Mouse (Mus musculus): Measurements from ENCODE around the gene Olfr463.
A peak's percentile ranks its signal among the peaks of the same experiment; 100 is the strongest.
"Not testable (repeated sequence)": the region's sequence is repeated elsewhere in the genome, so short reads cannot be mapped to it uniquely, and the experiment has no call there.

The Olfr463 gene

DNA sequence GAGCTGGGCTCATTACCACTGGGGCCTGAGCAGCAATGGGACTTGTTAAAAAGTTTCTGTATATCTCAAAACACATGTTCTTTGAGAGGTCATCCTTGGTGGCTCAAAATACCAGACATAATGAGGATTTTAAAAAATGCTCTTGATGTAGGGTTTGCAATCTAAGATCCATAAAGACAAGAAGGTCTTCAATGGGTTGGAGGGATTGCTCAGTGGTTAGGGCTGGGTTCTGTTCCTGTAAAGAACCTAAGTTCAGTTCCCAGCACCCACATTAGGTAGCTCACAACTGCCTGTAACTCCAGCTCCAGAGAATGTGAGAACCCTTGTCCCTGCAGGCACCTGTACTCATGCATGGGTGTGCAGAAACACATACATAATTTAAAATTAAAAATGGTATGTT, at the start of gene Olfr463:
Gene Olfr463, minus strand, starts transcription at position 101 of the 400 bp plus-strand sequence.
- no peak for DNase-seq (ENCODE audit: low spot score)

DNA sequence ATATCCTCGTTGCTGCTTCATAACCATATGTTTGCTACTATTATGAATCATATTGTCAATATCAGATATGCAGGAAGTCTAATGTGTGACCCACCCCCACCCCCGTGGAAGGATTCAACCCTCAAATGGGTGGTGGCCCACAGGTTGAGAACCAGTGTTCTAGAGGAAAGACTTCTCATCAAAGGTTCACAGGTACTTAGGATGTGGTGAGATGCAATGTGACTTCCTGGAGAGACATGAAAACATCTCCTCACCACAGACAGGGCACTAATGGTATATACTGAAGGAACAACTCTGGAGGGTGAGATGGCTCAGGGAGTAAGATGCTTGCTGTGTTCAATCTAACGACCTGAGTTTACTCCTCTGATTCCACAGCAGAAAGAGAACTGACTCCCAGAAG, 38.3 kb upstream of the Olfr463 start:
- DNase-seq (ENCODE audit: low spot score) = no peak

DNA sequence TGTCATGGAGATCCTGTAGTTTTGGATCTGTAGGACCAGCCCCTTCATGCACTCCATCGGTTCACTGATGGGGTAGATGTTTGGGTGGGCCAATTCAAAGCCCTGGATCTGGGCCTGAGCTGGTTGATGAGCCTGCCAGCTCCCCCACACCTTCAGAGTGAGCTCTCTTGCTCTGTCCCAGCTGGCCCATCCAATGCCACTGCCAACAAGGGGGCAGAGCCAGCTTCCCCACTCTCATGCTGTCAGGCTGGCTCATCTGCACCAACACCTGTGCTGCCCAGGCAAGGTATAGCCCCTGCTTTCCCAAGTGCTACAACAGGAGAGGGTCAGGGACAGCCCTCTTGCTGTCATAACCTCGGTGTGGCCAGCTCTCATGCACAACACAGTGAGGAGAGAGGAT, 36.5 kb upstream of the Olfr463 start:
- no peak for DNase-seq (ENCODE audit: low spot score)

DNA sequence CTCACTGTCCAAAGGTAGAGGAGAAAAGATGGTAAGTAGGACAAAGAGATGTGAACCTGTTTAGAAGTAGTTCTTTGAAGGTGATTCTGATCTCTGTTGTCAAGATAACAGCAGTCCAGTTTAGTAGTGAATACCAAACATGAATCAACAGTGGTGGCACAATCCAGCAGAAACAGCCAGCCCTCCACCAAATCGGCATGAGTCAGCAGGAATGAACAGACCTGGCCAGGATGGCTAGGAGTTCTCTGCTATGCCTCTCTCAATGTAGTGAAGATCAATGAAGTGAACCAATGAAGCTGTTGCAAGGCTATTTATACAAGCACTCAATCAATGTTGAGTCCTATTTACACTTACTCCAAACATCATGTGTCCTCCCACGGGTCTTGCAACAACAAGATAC, 33.2 kb upstream of the Olfr463 start:
- no peak for DNase-seq (ENCODE audit: low spot score)

DNA sequence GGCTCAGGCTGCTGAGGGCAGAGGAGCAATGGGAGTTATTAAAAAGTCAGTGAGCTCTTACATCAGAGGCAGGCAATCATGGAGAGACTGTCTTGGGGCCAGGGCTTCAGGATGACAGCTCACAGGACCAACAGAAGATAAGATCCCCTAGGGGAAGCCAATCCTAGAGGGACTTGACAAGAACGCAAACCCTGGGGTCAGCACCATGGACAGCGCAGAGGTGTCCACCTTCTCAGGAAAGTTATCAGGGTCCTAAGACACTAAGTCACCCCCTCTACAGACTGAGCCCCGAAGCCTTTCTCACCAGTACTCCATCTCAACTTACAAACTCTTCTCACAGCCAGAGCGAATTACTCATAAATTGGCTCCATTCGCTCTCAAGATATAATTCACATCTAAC, 23.8 kb upstream of the Olfr463 start, which contains the start of gene Olfr464:
Gene Olfr464, minus strand, starts transcription at position 2 of the 400 bp plus-strand sequence.
- no peak for DNase-seq (ENCODE audit: low spot score)

DNA sequence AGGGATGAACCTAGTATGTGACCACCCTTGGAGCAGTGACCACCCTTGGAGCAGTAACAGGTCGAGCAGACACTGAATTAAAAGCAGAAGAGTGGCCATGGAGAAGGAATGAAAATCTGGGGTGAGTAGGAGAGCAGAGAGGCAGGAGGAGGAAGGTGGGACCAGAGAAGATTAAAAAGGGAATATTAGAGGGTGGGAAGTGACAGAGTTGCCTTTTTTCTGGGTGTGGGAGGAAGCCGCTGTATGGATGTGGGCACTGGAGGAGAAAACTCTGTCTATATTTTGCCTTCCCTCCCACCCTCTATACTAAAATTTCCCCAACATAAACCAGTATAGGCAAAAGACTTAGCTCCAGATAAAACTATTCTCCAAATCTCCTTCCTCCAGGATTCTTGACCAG, 23.1 kb upstream of the Olfr463 start:
- DNase-seq (ENCODE audit: low spot score) = no peak

DNA sequence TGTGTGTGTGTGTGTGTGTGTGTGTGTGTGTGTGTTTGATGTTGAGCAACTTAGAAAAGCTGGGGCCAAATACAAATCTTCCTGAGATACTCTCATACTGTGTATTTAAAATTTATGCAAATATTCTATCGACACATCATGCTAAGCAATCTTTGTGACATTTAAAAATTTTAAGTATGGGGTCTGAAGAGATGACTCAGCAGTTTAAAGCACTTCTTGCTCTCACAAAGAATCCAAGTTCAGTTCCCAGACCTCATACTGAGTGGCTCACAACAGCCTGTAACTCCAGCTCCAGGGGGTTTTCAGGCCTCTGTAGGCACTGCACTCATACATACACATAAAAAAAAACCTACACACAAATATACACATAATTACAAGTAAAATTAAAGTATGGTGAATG, 18.8 kb upstream of the Olfr463 start:
- no peak for DNase-seq (ENCODE audit: low spot score)

DNA sequence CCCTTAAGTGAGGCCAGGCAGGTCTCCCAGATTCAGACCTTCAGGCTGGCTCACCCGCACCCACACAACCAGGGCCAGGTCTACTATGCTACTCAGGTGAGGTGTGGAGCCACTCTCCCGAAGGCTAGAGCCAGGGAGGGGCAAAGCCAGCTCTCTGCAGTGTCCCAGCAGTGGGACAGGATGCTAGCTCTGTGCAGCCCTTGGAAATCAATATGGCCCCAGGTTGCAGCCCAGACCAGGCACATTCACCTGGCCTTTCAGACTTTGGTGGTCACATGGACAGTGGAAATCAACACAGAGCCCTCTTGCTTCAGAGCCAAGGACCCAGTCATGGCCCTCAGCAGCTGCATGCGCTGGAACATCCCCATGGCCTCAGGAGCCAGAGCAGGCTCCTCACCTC, 7.1 kb upstream of the Olfr463 start:
- DNase-seq (ENCODE audit: low spot score) = no peak

DNA sequence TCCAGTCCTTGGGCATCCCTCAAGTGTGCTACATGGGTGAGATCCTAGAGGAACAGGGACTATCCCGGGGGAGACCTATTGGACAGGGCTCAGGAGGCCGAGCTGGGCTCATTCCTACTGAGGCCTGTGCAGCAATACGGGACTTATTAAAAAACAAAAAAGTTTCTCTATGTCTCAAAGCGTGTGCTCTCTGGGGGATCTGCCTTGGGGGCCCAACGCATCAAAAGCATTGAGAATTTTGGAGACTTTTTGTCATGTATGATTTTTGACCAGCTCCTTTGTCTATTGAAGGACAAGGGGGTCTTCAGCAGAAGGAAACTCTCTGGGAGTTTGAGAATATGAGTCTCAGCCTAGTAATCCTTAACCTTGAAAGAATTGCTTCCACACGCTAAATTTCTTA, 5.0 kb downstream of the Olfr463 start, which contains the start of gene Olfr462:
Gene Olfr462, minus strand, starts transcription at position 101 of the 400 bp plus-strand sequence.
- DNase-seq (ENCODE audit: low spot score) = no peak

DNA sequence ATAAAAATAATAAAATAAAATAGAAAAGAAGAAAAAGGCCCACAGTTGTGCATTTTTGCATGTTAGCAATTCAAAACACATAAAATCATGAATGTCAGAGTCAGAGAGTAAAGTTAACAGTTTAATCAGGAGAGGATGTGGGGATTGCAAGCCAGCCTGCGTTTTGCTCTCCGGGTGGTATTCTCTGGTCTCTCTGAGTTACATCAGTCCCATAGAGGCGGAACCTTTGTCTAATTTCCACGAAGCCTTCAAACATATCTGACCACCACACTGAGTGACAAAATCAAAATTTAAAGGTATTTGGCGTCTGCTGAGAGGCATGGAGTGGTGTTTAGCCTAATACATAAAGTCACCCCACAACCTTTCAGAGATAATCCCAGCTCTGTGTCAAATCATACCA, 12.3 kb downstream of the Olfr463 start:
- no peak for DNase-seq (ENCODE audit: low spot score)

DNA sequence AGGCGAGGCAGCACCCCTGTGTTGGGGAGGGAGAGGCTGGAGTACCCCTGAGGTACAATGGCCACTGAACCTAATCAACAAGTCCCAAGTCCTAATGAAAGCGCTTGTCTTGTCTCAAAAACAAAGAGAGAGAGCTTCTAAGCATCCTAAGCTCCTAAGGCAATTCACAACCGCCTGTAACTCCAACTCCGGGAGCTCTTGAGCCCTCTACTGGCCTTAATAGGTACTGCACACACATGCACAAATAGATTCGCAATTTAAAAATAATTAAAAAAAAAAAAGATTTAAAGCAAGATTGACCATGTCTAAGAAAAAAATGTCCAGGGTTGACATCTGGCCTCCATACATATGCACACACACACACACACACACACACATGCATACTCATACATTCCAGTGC, 13.7 kb downstream of the Olfr463 start:
- DNase-seq (ENCODE audit: low spot score) = no peak

DNA sequence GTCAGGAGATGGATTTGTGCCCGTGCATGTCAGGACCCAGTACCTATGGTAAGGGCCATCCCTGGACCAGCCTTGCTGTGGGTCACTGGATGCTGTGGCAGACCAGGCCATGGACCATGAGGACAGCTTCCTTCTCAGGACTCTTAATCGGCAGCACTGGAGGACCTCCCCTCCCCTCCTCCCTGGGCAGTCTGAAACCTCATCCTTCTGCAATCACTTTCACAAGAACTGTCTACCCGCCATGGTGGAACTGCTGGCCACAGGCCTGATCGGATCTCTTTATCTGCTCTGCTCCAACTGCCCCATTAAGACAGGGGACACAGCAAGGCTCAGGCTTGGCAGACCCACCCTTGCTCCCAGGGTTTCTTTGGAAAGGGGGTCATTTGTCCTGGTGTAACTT, 15.5 kb downstream of the Olfr463 start:
- DNase-seq (ENCODE audit: low spot score) = no peak

DNA sequence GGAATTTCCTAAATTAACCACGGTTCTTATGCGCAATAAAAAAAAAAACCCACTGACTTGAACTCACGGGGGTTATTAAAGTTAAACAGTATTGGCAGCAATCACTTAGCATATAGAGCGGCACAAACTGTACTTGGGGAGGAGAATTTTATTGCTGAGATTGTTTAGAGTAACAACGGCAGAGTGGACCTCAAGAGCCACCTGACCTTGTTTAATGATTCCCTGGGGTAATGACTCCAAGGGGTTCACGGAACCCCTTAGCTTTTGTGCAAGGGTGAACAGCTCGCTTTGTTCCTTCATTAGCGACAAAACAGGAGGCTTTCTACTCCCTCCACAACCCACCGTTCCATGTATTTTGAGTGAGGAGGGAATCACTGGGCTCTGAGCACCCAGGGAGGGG, 17.4 kb downstream of the Olfr463 start:
- no peak for DNase-seq (ENCODE audit: low spot score)

DNA sequence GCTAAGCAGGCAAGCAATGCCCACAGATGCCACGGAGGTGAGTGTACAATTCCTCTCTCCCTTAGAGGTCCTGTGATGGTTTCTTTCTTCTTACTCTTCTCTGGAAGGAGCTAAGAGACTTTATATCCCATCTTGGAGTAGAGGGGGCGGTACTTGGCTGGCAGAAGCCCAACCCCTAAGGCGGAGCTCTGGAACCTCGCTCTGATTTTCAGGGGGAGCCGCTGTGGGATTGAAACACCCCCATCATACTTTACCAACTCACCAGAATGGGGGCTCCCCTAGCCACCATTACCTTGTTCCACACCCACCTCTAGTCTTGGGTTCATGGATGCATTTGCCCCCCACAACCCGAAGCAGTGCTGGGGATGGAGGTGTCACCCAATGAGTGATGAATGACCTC, 21.8 kb downstream of the Olfr463 start, which contains the start of gene Epx:
Gene Epx, minus strand, starts transcription at position 101 of the 400 bp plus-strand sequence.
- DNase-seq (ENCODE audit: low spot score) = no peak

DNA sequence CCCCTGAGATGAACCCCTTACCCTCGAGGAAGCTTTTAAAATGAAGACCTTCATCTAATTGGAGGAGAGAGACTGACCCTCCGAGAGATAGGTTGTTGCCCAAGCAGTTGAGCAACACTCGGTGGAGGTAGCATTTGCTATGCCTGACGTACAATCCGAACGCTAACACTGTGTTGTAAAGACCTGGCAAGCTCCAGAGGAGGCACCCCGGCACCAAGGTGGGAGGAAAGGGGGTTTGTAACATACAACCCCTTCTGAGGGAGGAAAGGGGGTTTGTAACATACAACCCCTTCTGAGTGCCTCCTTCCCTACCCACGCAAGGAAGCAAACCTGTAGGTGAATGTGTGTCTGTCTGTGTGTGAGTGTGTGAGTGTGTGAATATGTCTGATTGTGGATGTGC, 25.4 kb downstream of the Olfr463 start:
- DNase-seq (ENCODE audit: low spot score) = no peak

DNA sequence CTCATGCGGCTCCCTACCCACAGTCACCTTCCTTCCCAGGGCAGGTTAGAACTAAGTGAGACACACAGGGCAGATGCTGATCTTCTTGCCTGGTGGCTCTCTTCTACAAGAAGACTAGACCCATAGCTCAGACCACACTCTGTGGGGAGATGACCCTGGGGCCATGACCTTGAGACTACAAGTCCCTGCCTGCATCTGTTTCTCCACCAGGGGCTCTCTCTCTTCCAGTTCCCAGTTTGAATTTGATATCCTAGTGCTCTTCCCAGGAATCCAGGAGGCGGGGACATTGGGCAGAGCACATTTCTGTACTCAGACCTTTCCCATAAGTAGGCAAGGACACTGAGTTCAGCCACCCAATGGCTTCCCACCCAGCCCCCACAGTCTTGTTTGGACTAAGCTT, 27.1 kb downstream of the Olfr463 start:
- DNase-seq (ENCODE audit: low spot score) = no peak

DNA sequence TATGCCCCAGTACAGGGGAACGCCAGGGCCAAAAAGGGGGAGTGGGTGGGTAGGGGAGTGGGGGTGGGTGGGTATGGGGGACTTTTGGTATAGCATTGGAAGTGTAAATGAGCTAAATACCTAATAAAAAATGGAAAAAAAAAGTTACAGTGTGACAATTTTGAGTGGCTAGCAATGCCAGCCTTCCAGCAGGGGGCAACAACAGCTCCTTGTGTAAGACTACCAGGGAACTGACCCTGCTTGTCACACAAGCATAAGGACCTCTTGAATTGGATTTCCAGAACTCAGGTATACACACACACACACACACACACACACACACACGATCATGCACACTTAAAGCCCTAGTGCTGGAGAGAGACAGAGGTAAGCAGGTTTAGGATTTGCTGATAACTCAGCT, 30.3 kb downstream of the Olfr463 start:
- DNase-seq (ENCODE audit: low spot score) = not testable (repeated sequence)

DNA sequence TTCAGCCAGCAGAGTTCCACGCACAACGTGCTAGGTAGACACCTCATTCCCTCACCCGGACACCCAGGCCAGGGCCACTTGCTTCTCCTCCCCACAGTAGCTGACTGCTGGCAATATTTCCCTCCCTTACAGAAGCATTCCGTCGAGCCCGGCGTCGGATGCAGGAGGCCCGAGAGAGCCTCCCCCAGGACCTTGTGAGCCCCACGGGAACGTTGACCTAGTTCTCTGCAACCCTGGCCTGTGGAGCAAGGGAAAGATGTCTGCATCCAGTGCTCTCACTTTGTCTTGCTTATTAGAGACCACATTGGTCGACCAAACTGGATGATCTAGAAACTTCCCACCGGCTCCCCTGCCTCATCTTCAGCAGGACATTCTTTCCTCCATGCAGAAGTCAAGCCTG, 34.4 kb downstream of the Olfr463 start:
- DNase-seq (ENCODE audit: low spot score) = no peak

DNA sequence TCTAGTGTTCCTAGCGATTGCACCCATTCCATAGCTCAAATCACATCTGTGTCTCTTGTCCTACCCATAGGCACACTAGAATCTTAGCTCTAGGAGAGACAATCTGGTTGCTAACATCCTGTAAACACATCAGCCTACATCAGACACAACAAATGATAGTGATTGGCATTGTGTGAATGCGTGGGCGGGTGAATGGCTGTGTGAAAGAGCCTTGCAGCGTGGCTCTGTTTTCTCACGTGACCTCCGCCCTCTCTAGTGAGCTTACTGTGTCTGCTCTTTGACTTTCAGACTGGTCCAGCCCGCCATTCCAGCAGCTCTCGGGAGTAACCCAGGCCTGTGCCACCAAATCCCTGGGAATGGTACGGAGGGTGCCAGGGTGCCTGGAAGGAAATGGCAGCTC, 36.8 kb downstream of the Olfr463 start:
- no peak for DNase-seq (ENCODE audit: low spot score)

DNA sequence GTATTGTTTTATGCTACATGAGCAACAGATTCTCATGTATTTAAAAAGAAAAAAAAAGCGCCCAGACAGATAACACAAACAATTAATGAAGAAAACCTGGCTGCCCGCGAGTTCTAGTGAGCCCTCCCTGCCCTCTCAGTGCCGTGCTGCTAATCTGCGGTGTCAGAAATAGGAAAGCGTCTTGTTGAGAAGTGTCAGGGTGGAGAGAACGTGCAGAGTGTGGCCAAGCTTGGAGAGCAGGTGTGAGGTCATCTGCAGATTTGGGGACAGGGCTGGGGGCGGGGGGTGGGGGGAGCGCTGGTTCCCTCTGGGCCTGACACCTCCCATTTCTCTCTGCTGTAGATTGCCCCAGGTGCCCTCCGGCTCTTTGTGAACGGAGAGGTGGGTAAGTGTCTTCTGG, 37.9 kb downstream of the Olfr463 start:
- DNase-seq (ENCODE audit: low spot score) = no peak

DNA sequence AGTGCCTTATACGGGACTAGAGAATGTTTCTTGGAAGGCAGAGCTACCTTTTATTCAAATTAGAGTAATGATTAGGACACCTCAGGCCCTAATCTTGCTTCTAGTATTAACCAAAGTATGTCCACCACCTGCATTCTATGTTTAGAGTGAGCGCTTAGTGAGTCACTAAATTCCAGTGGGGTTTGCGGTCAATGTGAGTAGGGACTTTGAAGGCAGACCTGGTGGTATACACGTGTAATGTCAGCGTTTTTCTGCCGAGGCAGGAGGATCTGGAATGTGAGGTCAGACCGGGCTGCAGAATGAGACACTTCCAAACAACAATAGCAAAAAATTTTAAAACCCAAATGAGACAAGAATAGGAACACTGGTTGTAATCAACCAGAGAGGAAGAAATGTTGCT, 42.6 kb downstream of the Olfr463 start:
- no peak for DNase-seq (ENCODE audit: low spot score)

DNA sequence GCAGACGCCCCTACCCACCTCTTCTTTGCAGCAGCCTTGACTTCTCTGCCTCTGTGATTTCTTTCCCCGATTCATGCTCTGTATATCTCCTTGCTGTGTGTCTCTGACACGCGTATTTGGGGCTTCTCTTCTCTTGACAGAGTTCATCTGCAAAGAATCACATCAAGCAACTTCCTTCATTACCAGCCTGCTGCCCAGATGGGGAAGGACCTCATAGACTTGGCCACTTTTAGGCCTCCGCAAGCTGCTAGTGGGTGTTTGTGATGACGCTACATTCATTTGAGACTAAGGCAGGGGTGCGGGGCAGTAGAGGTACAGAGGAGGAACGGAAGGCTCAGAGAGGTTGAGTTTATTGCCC, 43.6 kb downstream of the Olfr463 start:
- peak; percentile 12 for DNase-seq (ENCODE audit: low spot score)

DNA sequence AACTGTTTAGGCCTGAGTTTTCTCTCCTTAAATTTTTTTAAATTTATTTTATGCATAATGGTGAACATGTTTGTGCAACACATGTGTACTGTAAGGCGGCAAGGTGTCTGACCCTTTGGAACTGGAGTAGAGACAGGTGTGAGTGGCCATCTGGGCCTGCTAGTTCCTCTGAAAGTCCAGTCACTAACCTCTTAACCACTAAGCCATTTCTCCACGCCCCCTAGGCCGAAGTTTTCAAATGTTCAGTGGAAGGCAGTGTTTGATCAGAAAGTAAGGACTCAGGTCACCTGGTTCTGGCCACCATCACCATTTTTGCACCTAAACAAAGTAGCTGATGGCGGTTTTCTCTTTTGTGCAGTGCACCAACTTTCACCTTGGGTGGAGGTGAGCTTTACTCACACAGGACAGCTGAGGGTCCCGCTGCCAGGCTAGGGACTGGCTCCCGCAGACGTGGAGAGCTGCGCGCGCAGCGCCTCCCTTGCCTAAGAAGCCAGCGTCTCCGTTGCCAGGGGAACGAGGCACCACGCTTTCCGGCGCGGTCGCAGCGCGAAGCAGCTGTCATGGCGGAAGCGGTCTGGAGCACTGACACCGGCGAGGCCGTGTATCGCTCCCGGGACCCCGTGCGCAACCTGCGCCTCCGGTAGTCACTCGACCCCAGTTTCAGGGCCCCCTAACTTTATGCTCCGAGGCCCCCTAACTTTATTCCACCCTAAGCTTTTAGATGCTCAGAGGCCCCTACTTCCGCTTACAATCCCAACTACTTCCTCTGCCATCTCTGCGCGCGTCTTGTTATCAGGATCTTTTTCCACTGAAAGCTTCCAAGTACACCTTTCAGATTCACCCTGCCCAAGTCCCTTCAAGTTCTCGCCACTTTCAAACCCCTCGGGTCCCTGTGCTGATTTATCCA, 44.2 kb downstream of the Olfr463 start, which contains the start of gene Mks1:
Gene Mks1, plus strand, starts transcription at position 526 of the 907 bp plus-strand sequence.
- peak; percentile 76 for DNase-seq (ENCODE audit: low spot score)

DNA sequence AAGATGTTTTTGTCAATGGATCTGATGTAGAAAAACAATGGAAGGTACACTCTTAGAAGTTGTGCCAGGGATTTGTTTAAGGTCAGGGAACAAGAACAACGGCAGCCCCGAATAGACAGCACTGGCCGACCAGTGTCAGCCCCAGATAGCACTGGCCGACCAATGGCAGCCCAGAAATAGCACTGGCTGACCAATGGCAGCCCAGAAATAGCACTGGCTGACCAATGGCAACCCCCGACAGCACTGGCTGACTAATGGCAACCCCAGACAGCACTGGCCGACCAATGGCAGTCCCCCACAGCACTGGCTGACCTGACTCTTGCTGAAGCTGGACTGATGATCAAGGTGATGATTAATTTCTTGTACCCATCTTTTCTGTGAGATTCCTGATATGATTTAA, 49.3 kb downstream of the Olfr463 start:
- no peak for DNase-seq (ENCODE audit: low spot score)
